Mouse (Mus musculus) stomach, postnatal 0 days (tissue): ENCODE measurements at regions not wholly inside any gene's neighbourhood (a gene's known extent, or its start where the extent isn't known, plus 50 kb on each side); places are given as distances from the start of the nearest gene placed in this dataset.

Source experiments
- ATAC-seq: fragments of 200-750 bp; cut with Nextera tagmentation; 2 replicates; pipeline ENCODE4 v1.8.0; 2017; ENCODE audit not compliant: low FRiP score, low TSS enrichment
- DNase-seq: peaks from one replicate; pipeline ENCODE4 v3.0.0-alpha.2; 2016; ENCODE audit warnings: low spot score
- H3K27ac ChIP-seq: fragments of 300-500 bp; sonication (generic); replicated peaks from 2 replicates; pipeline ENCODE4 v1.5.1; 2014; ENCODE audit warnings: mild to moderate bottlenecking, control low read depth
- H3K27me3 ChIP-seq: fragments of 300-500 bp; sonication (generic); 2 replicates; pipeline ENCODE4 v1.6.1; 2014; ENCODE audit warnings: low read length; ENCODE audit not compliant: control insufficient read depth, insufficient read depth
- H3K36me3 ChIP-seq: fragments of 300-500 bp; sonication (generic); 2 replicates; pipeline ENCODE4 v1.6.1; 2014; ENCODE audit warnings: low read length, mixed read lengths; ENCODE audit not compliant: control insufficient read depth, insufficient read depth
- H3K4me1 ChIP-seq: fragments of 300-500 bp; sonication (generic); replicated peaks from 2 replicates; pipeline ENCODE4 v1.6.1; 2014; ENCODE audit warnings: antibody characterized with exemption; ENCODE audit not compliant: control insufficient read depth, insufficient read depth
- H3K4me2 ChIP-seq: fragments of 300-500 bp; sonication (generic); replicated peaks from 2 replicates; pipeline ENCODE4 v1.6.1; 2014; ENCODE audit warnings: low read depth, mild to moderate bottlenecking, control low read depth, moderate library complexity
- H3K4me3 ChIP-seq: fragments of 300-500 bp; sonication (generic); 2 replicates; pipeline ENCODE4 v1.5.1; 2014; ENCODE audit warnings: low read depth, low read length, control low read depth
- H3K9ac ChIP-seq: fragments of 300-500 bp; sonication (generic); 2 replicates; pipeline ENCODE4 v1.6.1; 2014; ENCODE audit warnings: mild to moderate bottlenecking, low read length, control low read depth, mixed read lengths
- H3K9me3 ChIP-seq: fragments of 300-500 bp; sonication (generic); 2 replicates; pipeline ENCODE4 v1.6.1; 2016; ENCODE audit warnings: low read length; ENCODE audit not compliant: control insufficient read depth
- CTCF ChIP-seq: IDR thresholded peaks from 2 replicates; pipeline ENCODE4 v1.5.1; 2016; ENCODE audit warnings: antibody characterized with exemption, low read depth, mild to moderate bottlenecking, moderate library complexity
- EP300 ChIP-seq: optimal IDR thresholded peaks from 2 replicates; pipeline ENCODE3; 2016; ENCODE audit warnings: antibody characterized with exemption
- WGBS: fragments of 180-500 bp; shearing (Covaris S2); extraction: QIAGEN DNeasy Blood & Tissue Kit; methylation state at CpG from one replicate; pipeline ENCODE4 v1.1.7; 2014; 5-methylcytosine and 5-hydroxymethylcytosine counted together

- no peak overlapping the region for H3K4me3 ChIP-seq
- no peak overlapping the region for H3K27ac ChIP-seq
- no peaks in the 10 kb centered on the region for H3K9me3 ChIP-seq
- H3K4me1 ChIP-seq = no peaks in the 10 kb centered on the region
- ATAC-seq (no peak), DNase-seq (no peak)
- no peak overlapping the region for H3K9ac ChIP-seq
- 35% methylated on average over 2 of the region's 2 CpGs for WGBS
- no peaks in the 10 kb centered on the region for H3K27me3 ChIP-seq
- TF ChIP-seq CTCF = peak; percentile 19
- TF ChIP-seq EP300 = no peak
- no peaks in the 10 kb centered on the region for H3K36me3 ChIP-seq
- no peak overlapping the region for H3K4me2 ChIP-seq
Measured at GRCm38 (mm10) chr10:38886441-38886840, 64.9 kb upstream of the Rfpl4b start.

- WGBS = 61% methylated on average over 9 of the region's 9 CpGs
- no peaks in the 10 kb centered on the region for H3K4me1 ChIP-seq
- no peaks in the 10 kb centered on the region for H3K9me3 ChIP-seq
- no peaks in the 10 kb centered on the region for H3K27me3 ChIP-seq
- H3K4me3 ChIP-seq = no peak overlapping the region
- H3K9ac ChIP-seq = no peak overlapping the region
- TF ChIP-seq EP300 (no peak), CTCF (peak; percentile 50)
- ATAC-seq (no peak), DNase-seq (no peak)
- H3K27ac ChIP-seq = no peak overlapping the region
- H3K4me2 ChIP-seq = no peak overlapping the region
- no peaks in the 10 kb centered on the region for H3K36me3 ChIP-seq
Measured at GRCm38 (mm10) chr10:38887896-38888295, 66.3 kb upstream of the Rfpl4b start.

GRCm38 (mm10) chr10:38894706-38895105, 70.6 kb upstream of the Lama4 start:
- Histone ChIP-seq H3K4me2 (no peak overlapping the region), H3K4me1 (no peaks in the 10 kb centered on the region), H3K27ac (no peak overlapping the region), H3K4me3 (no peak overlapping the region), H3K9me3 (peaks cover 2% of the 10 kb centered on the region; the same call in 1 of the 2 replicates), H3K27me3 (no peaks in the 10 kb centered on the region), H3K36me3 (no peaks in the 10 kb centered on the region), H3K9ac (no peak overlapping the region)
- WGBS = 56% methylated on average over 1 of the region's 1 CpGs
- ATAC-seq = no peak
- no peak for DNase-seq
- TF ChIP-seq CTCF = no peak
- TF ChIP-seq EP300 = no peak

GRCm38 (mm10) chr10:38895656-38896055, 69.7 kb upstream of the Lama4 start:
- no peaks in the 10 kb centered on the region for H3K36me3 ChIP-seq
- ATAC-seq (no peak), DNase-seq (no peak)
- H3K27me3 ChIP-seq = no peaks in the 10 kb centered on the region
- TF ChIP-seq EP300 (no peak), CTCF (no peak)
- H3K27ac ChIP-seq = no peak overlapping the region
- no peak overlapping the region for H3K4me3 ChIP-seq
- no peaks in the 10 kb centered on the region for H3K4me1 ChIP-seq
- no peak overlapping the region for H3K4me2 ChIP-seq
- no peak overlapping the region for H3K9ac ChIP-seq
- H3K9me3 ChIP-seq = peaks cover 2% of the 10 kb centered on the region; the same call in 1 of the 2 replicates
- 71% methylated on average over 3 of the region's 3 CpGs for WGBS

DNA sequence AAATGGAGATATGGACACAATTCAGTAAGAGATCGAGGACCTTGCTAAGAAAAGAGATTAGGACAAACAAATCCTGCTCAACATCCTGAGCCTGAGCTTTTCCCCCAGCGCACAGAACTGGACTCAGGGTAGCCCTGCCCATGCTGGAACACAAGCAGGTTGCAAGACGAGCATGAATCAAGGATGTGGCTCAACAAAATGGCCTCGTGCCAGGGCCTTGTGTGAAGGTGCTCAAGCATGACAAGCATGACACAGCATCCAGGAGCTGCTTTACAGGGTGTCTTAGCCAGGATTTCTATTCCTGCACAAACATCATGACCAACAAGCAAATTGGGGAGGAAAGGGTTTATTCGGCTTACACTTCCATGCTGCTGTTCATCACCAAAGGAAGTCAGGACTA, 67.7 kb upstream of the Lama4 start:
- ATAC-seq (no peak), DNase-seq (no peak)
- no peaks in the 10 kb centered on the region for H3K36me3 ChIP-seq
- no peaks in the 10 kb centered on the region for H3K27me3 ChIP-seq
- 61% methylated on average over 5 of the region's 5 CpGs for WGBS
- H3K4me2 ChIP-seq = no peak overlapping the region
- no peak overlapping the region for H3K9ac ChIP-seq
- no peaks in the 10 kb centered on the region for H3K4me1 ChIP-seq
- H3K4me3 ChIP-seq = no peak overlapping the region
- H3K27ac ChIP-seq = no peak overlapping the region
- no peak for TF ChIP-seq CTCF
- TF ChIP-seq EP300 = no peak
- peaks cover 2% of the 10 kb centered on the region; the same call in 1 of the 2 replicates for H3K9me3 ChIP-seq

DNA sequence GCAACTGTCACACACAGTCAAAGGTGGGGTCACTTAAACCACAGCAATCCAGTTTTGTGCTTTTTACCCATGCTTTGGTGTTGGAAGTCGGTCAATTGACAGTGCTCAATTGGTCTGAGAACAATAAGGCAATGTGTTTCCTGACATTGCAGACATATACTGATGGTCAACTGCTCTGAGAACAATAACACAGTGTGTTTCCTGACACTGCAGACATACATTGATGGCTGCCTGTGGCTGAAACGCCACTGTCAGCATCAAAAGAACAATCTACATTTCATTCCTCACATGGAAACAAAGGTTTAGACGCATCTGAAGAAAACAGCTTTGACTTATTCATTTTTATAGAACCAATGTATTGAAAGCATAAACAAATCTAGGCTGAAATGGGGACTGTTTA, 59.2 kb upstream of the Lama4 start:
- Histone ChIP-seq H3K27ac (no peak overlapping the region), H3K36me3 (no peaks in the 10 kb centered on the region), H3K4me1 (no peaks in the 10 kb centered on the region), H3K9ac (no peak overlapping the region), H3K4me3 (no peak overlapping the region), H3K9me3 (no peaks in the 10 kb centered on the region), H3K4me2 (no peak overlapping the region), H3K27me3 (no peaks in the 10 kb centered on the region)
- TF ChIP-seq CTCF (no peak), EP300 (no peak)
- no peak for ATAC-seq
- no peak for DNase-seq
- WGBS = 64% methylated on average over 3 of the region's 3 CpGs
